In genomic region chr8:79829941-79830633, GRCm38 (mm10) we compare ENCODE assay signal across 12 mouse cellular contexts.
DNase-seq lines count a peak whose midpoint lies in the region; ATAC-seq lines count a peak whose summit lies in the region.
"Had no signal": no experiment of that assay in that cellular context is flagged by ENCODE, and none has a peak within 500 bp of the region (broad histone marks: within the 10 kb centered on the region; RNA-seq: fewer than 3 reads in every experiment).

No protein-coding gene starts in this region.

- H3K9ac ChIP-seq in forebrain, embryonic 12.5 days = no peak overlapping the region
- H3K9ac ChIP-seq in forebrain, embryonic 11.5 days (ENCODE audit: low read length) = no peak overlapping the region
- H3K9ac ChIP-seq in limb, embryonic 11.5 days (ENCODE audit: low read length) = no peak overlapping the region
- H3K9ac ChIP-seq in forebrain, embryonic 15.5 days (replicated peaks) = no peak overlapping the region
- H3K9ac ChIP-seq: liver, embryonic 14.5 days had no signal

- H3K36me3 ChIP-seq in forebrain, embryonic 12.5 days (replicated peaks) = no peaks in the 10 kb centered on the region
- H3K36me3 ChIP-seq in forebrain, embryonic 11.5 days (ENCODE audit: control insufficient read depth, insufficient read depth, low read length) = no peaks in the 10 kb centered on the region
- no peaks in the 10 kb centered on the region for H3K36me3 ChIP-seq in limb, embryonic 11.5 days (ENCODE audit: control insufficient read depth, insufficient read depth, low read length)
- no peaks in the 10 kb centered on the region for H3K36me3 ChIP-seq in limb, embryonic 10.5 days
- H3K36me3 ChIP-seq in forebrain, embryonic 15.5 days = no peaks in the 10 kb centered on the region

- H3K27ac ChIP-seq in forebrain, embryonic 12.5 days = no peak overlapping the region
- no peak overlapping the region for H3K27ac ChIP-seq in forebrain, embryonic 11.5 days (ENCODE audit: low read depth, low read length)
- H3K27ac ChIP-seq in limb, embryonic 11.5 days (replicated peaks; ENCODE audit: low read depth, low read length) = no peak overlapping the region
- no peak overlapping the region for H3K27ac ChIP-seq in limb, embryonic 10.5 days
- no peak overlapping the region for H3K27ac ChIP-seq in forebrain, embryonic 15.5 days (replicated peaks)
- H3K27ac ChIP-seq: hindbrain, embryonic 14.5 days; liver, embryonic 14.5 days had no signal

- peaks cover 12% of the 10 kb centered on the region for H3K4me1 ChIP-seq in forebrain, embryonic 12.5 days
- H3K4me1 ChIP-seq in forebrain, embryonic 11.5 days (replicated peaks; ENCODE audit: control insufficient read depth, insufficient read depth, low read length) = peaks cover 8% of the 10 kb centered on the region
- H3K4me1 ChIP-seq in limb, embryonic 11.5 days (ENCODE audit: control insufficient read depth, insufficient read depth, low read length) = no peaks in the 10 kb centered on the region
- H3K4me1 ChIP-seq in limb, embryonic 10.5 days = peaks cover 5% of the 10 kb centered on the region; the same call in 1 of the 2 replicates
- H3K4me1 ChIP-seq in forebrain, embryonic 15.5 days = peaks cover 11% of the 10 kb centered on the region; the same call in 1 of the 2 replicates

- H3K9me3 ChIP-seq in forebrain, embryonic 12.5 days = no peaks in the 10 kb centered on the region
- no peaks in the 10 kb centered on the region for H3K9me3 ChIP-seq in forebrain, embryonic 11.5 days (ENCODE audit: control insufficient read depth, low read length)
- no peaks in the 10 kb centered on the region for H3K9me3 ChIP-seq in limb, embryonic 11.5 days (ENCODE audit: control insufficient read depth, low read length)
- no peaks in the 10 kb centered on the region for H3K9me3 ChIP-seq in limb, embryonic 10.5 days (replicated peaks)
- H3K9me3 ChIP-seq in forebrain, embryonic 15.5 days = no peaks in the 10 kb centered on the region

- ATAC-seq in forebrain, embryonic 12.5 days (ENCODE audit: low FRiP score) = peak; percentile 48; the same call in 1 of the 2 replicates
- no peak for ATAC-seq in forebrain, embryonic 11.5 days (replicated peaks; ENCODE audit: low FRiP score)
- ATAC-seq in limb, embryonic 11.5 days (ENCODE audit: insufficient number of reproducible peaks, low FRiP score, low TSS enrichment, low read depth) = no peak
- peak; percentile 41; the same call in 1 of the 2 replicates for ATAC-seq in forebrain, embryonic 15.5 days (replicated peaks)

- no peak overlapping the region for H3K4me3 ChIP-seq in forebrain, embryonic 12.5 days (replicated peaks)
- H3K4me3 ChIP-seq in forebrain, embryonic 11.5 days (ENCODE audit: low read depth, low read length) = no peak overlapping the region
- H3K4me3 ChIP-seq in limb, embryonic 11.5 days (ENCODE audit: low read depth, low read length) = no peak overlapping the region
- H3K4me3 ChIP-seq in limb, embryonic 10.5 days = no peak overlapping the region
- no peak overlapping the region for H3K4me3 ChIP-seq in forebrain, embryonic 15.5 days

- no peaks in the 10 kb centered on the region for H3K27me3 ChIP-seq in forebrain, embryonic 12.5 days
- no peaks in the 10 kb centered on the region for H3K27me3 ChIP-seq in forebrain, embryonic 11.5 days (ENCODE audit: control insufficient read depth, insufficient read depth, low read length)
- no peaks in the 10 kb centered on the region for H3K27me3 ChIP-seq in limb, embryonic 11.5 days (ENCODE audit: control insufficient read depth, insufficient read depth, low read length)
- no peaks in the 10 kb centered on the region for H3K27me3 ChIP-seq in limb, embryonic 10.5 days (ENCODE audit: low read depth, poor library complexity, severe bottlenecking)
- H3K27me3 ChIP-seq in forebrain, embryonic 15.5 days = no peaks in the 10 kb centered on the region

- no peak overlapping the region for H3K4me2 ChIP-seq in forebrain, embryonic 12.5 days
- no peak overlapping the region for H3K4me2 ChIP-seq in forebrain, embryonic 11.5 days (ENCODE audit: low read depth, low read length, severe bottlenecking)
- no peak overlapping the region for H3K4me2 ChIP-seq in limb, embryonic 11.5 days (ENCODE audit: low read depth, severe bottlenecking)
- no peak overlapping the region for H3K4me2 ChIP-seq in forebrain, embryonic 15.5 days (replicated peaks)

- no peak for DNase-seq in forebrain, embryonic 11.5 days (ENCODE audit: low spot score)
- peak; percentile 21 for DNase-seq in limb, embryonic 11.5 days (ENCODE audit: low spot score)
- no peak for DNase-seq in limb, embryonic 10.5 days (ENCODE audit: low spot score)
- DNase-seq in retina, embryonic 14.5 days (ENCODE audit: low spot score) = peak; percentile 35
- DNase-seq in urinary bladder, postnatal 36 days (ENCODE audit: low spot score in 2 of 2) = no peak
- DNase-seq in layer of hippocampus, postnatal 10 days (ENCODE audit: low spot score in 2 of 2) = no peak
- DNase-seq: right cerebral cortex, postnatal 4 days; thymus, adult 2 months had no signal

- 55% methylated on average over 19 of the region's 19 CpGs for WGBS in forebrain, embryonic 12.5 days
- 59% methylated on average over 19 of the region's 19 CpGs for WGBS in forebrain, embryonic 11.5 days
- 63% methylated on average over 19 of the region's 19 CpGs for WGBS in limb, embryonic 11.5 days
- WGBS in limb, embryonic 10.5 days = 71% methylated on average over 19 of the region's 19 CpGs
- WGBS in forebrain, embryonic 15.5 days = 57% methylated on average over 19 of the region's 19 CpGs

Comparison
In these comparisons a context has a peak if more than half of its experiments do, and no peak if none do; other contexts are left out.
1. ATAC-seq: peak in forebrain, embryonic 12.5 days (single experiment) and forebrain, embryonic 15.5 days (single experiment); none in forebrain, embryonic 11.5 days (single experiment) and limb, embryonic 11.5 days (single experiment).
2. DNase-seq: peak in limb, embryonic 11.5 days (single experiment) and retina, embryonic 14.5 days (single experiment); none in forebrain, embryonic 11.5 days (single experiment), limb, embryonic 10.5 days (single experiment), urinary bladder, postnatal 36 days (0 of 2) and layer of hippocampus, postnatal 10 days (0 of 2).